Mouse (Mus musculus) liver, postnatal 0 days (tissue): Measurements from ENCODE around the gene Asic3.

Source experiments
- CTCF ChIP-seq: sonication (generic); IDR thresholded peaks from 2 replicates; pipeline ENCODE4 v1.5.1; 2016; ENCODE audit warnings: antibody characterized with exemption, low read depth
- EP300 ChIP-seq: IDR thresholded peaks from 2 replicates; pipeline ENCODE4 v1.6.1; 2016; ENCODE audit warnings: antibody characterized with exemption, low read depth, mild to moderate bottlenecking

GRCm38 (mm10) chr5:24385374-24385773 lies 27.8 kb upstream of the Asic3 start:
- TF ChIP-seq CTCF (no peak), EP300 (no peak)
